ENCODE assay signal across 20 mouse cellular contexts in genomic region chr3:98410619-98411580, GRCm38 (mm10). TPM values are rescaled to one million over a fixed set of nuclear protein-coding genes. Genes with fewer than 3 reads are reported as not detected.
A peak's percentile ranks its signal among the peaks of the same experiment; 100 is the strongest.
DNase-seq lines count a peak whose midpoint lies in the region; ATAC-seq and TF ChIP-seq lines count a peak whose summit lies in the region.
"Not testable (repeated sequence)": the region's sequence is repeated elsewhere in the genome, so short reads cannot be mapped to it uniquely, and the experiment has no call there.
"Had no signal": no experiment of that assay in that cellular context is flagged by ENCODE, and none has a peak within 500 bp of the region (broad histone marks: within the 10 kb centered on the region; RNA-seq: fewer than 3 reads in every experiment).

No protein-coding gene starts in this region.

- not testable (repeated sequence) for H3K4me2 ChIP-seq in embryonic facial prominence, embryonic 15.5 days (replicated peaks); heart, embryonic 12.5 days; intestine, postnatal 0 days (replicated peaks; ENCODE audit: low read depth); limb, embryonic 15.5 days; stomach, embryonic 16.5 days (ENCODE audit: low read depth, low read length)

- not testable (repeated sequence) for H3K9me3 ChIP-seq in embryonic facial prominence, embryonic 15.5 days (replicated peaks); heart, embryonic 12.5 days (replicated peaks); intestine, postnatal 0 days (ENCODE audit: control insufficient read depth); limb, embryonic 15.5 days; stomach, embryonic 16.5 days (replicated peaks; ENCODE audit: control insufficient read depth, low read length)

- not testable (repeated sequence) for H3K4me3 ChIP-seq in embryonic facial prominence, embryonic 15.5 days (replicated peaks); heart, embryonic 12.5 days; intestine, postnatal 0 days (ENCODE audit: low read depth, low read length); limb, embryonic 15.5 days; stomach, embryonic 16.5 days (replicated peaks; ENCODE audit: low read length)

- H3K36me3 ChIP-seq in embryonic facial prominence, embryonic 15.5 days; heart, embryonic 12.5 days; intestine, postnatal 0 days (ENCODE audit: control insufficient read depth, insufficient read depth); limb, embryonic 15.5 days; stomach, embryonic 16.5 days (ENCODE audit: control insufficient read depth, insufficient read depth, low read length): not testable (repeated sequence)

- peak; percentile 64 for ATAC-seq in Patski
- ATAC-seq in embryonic facial prominence, embryonic 15.5 days (ENCODE audit: insufficient number of reproducible peaks, low FRiP score, low TSS enrichment, low read depth): peak; percentile 71; the same call in 1 of the 2 replicates
- ATAC-seq in heart, embryonic 12.5 days (ENCODE audit: insufficient number of reproducible peaks, low FRiP score): peak; percentile 82
- ATAC-seq in hematopoietic stem cell, adult 5-6 weeks (replicated peaks in 1 of 2; ENCODE audit: insufficient read depth in 1 of 2, low FRiP score in 2 of 2, low TSS enrichment in 1 of 2, low read depth in 1 of 2, poor library complexity in 2 of 2, severe bottlenecking in 2 of 2): peak; percentile 61 to 62
- peak; percentile 86 for ATAC-seq in intestine, postnatal 0 days
- peak; percentile 55; the same call in 1 of the 2 replicates for ATAC-seq in limb, embryonic 15.5 days (ENCODE audit: insufficient number of reproducible peaks, low FRiP score, low TSS enrichment, low read depth)
- ATAC-seq in stomach, embryonic 16.5 days (ENCODE audit: insufficient read depth, low FRiP score): peak; percentile 68

- not testable (repeated sequence) for H3K27me3 ChIP-seq in Patski; embryonic facial prominence, embryonic 15.5 days; heart, embryonic 12.5 days (replicated peaks); intestine, postnatal 0 days (replicated peaks; ENCODE audit: control insufficient read depth, insufficient read depth, low read length); limb, embryonic 15.5 days; stomach, embryonic 16.5 days (ENCODE audit: control insufficient read depth, insufficient read depth, low read length)

- DNase-seq in Patski (ENCODE audit: low read depth, low spot score): not testable (repeated sequence)
- DNase-seq in lung, postnatal 25 days (ENCODE audit: low spot score): peak; percentile 18

- not testable (repeated sequence) for H3K9ac ChIP-seq in embryonic facial prominence, embryonic 15.5 days; heart, embryonic 12.5 days; intestine, postnatal 0 days (ENCODE audit: low read depth, low read length); limb, embryonic 15.5 days; stomach, embryonic 16.5 days (ENCODE audit: low read length)

- H3K4me1 ChIP-seq in embryonic facial prominence, embryonic 15.5 days; intestine, postnatal 0 days (replicated peaks; ENCODE audit: control insufficient read depth, insufficient read depth, low read length); limb, embryonic 15.5 days; stomach, embryonic 16.5 days (ENCODE audit: control insufficient read depth, insufficient read depth, low read length): not testable (repeated sequence)
- H3K4me1 ChIP-seq in heart, embryonic 12.5 days (replicated peaks): peaks cover 50% of the 10 kb centered on the region

- H3K27ac ChIP-seq in embryonic facial prominence, embryonic 15.5 days (replicated peaks); intestine, postnatal 0 days (ENCODE audit: low read depth, low read length); limb, embryonic 15.5 days; stomach, embryonic 16.5 days (ENCODE audit: low read length): not testable (repeated sequence)
- H3K27ac ChIP-seq in heart, embryonic 12.5 days (ENCODE audit: poor library complexity, severe bottlenecking): peak overlapping the region; percentile 77

- not testable (repeated sequence) for TF ChIP-seq CTCF in Patski (IDR thresholded peaks at IDR 0.05); intestine, postnatal 0 days (IDR thresholded peaks at IDR 0.05; ENCODE audit: low read depth)

- in situ Hi-C loops in Patski (cut with MboI; ENCODE audit: low pct_unique_long_range_greater_than_20kb): loop anchor here (10.0 kb wide), 1 partner anchor 366 kb away; no protein-coding TSS in a partner anchor

- POLR2A ChIA-PET in Patski (lab: Charles Lee): not testable (repeated sequence)

- WGBS in embryonic facial prominence, embryonic 15.5 days: 89% methylated on average over 17 of the region's 27 CpGs
- WGBS in heart, embryonic 12.5 days: 54% methylated on average over 17 of the region's 27 CpGs
- whole genome bisulfite sequencing in intestine, postnatal 0 days: 75% methylated on average over 16 of the region's 27 CpGs
- WGBS in limb, embryonic 15.5 days: 92% methylated on average over 17 of the region's 27 CpGs
- WGBS in stomach, embryonic 16.5 days: 89% methylated on average over 16 of the region's 27 CpGs

- CTCF ChIA-PET in Patski (lab: Charles Lee): not testable (repeated sequence)

RNA-seq across cellular contexts. Expression of gene Zfp697, which starts 28.6 kb away (rescaled TPM):
- polyA plus RNA-seq in Patski (2021): 21.4 TPM
- polyA plus RNA-seq in embryonic facial prominence, embryonic 15.5 days (2015; fragmentation: Nextera tagmentation; extraction: Ambion mirVana): 5.6 and 6.0 TPM in 2 replicates
- 8.0 and 8.3 TPM in 2 replicates for polyA plus RNA-seq in heart, embryonic 12.5 days (2016; fragmentation: Nextera tagmentation; extraction: Ambion mirVana)
- total RNA-seq in hematopoietic stem cell, adult 5-6 weeks (2017): 1.3 and 1.9 TPM in 2 replicates
- polyA plus RNA-seq in intestine, postnatal 0 days (2015; fragmentation: Nextera tagmentation; extraction: Ambion mirVana): 6.2 and 6.6 TPM in 2 replicates
- polyA plus RNA-seq in limb, embryonic 15.5 days (2015; fragmentation: Nextera tagmentation; extraction: Ambion mirVana): 5.2 and 6.2 TPM in 2 replicates
- 4.7 and 5.4 TPM in 2 replicates for polyA plus RNA-seq in stomach, embryonic 16.5 days (2015; fragmentation: Nextera tagmentation; extraction: Ambion mirVana)
- total RNA-seq: CH12.LX had no signal

RNA-seq across cellular contexts. Expression of gene Gm4450, which starts 46.0 kb away (rescaled TPM):
- polyA plus RNA-seq in Patski (2021): 0.30 TPM
- not detected in 2 replicates for polyA plus RNA-seq in embryonic facial prominence, embryonic 15.5 days (2015; fragmentation: Nextera tagmentation; extraction: Ambion mirVana)
- polyA plus RNA-seq in heart, embryonic 12.5 days (2016; fragmentation: Nextera tagmentation; extraction: Ambion mirVana): not detected in 2 replicates
- not detected in 2 replicates for total RNA-seq in hematopoietic stem cell, adult 5-6 weeks (2017)
- not detected in 2 replicates for polyA plus RNA-seq in intestine, postnatal 0 days (2015; fragmentation: Nextera tagmentation; extraction: Ambion mirVana)
- not detected in 2 replicates for polyA plus RNA-seq in limb, embryonic 15.5 days (2015; fragmentation: Nextera tagmentation; extraction: Ambion mirVana)
- 0.08 TPM in 1 of 2 replicates, not detected in the other for polyA plus RNA-seq in stomach, embryonic 16.5 days (2015; fragmentation: Nextera tagmentation; extraction: Ambion mirVana)
- total RNA-seq: adrenal gland, adult 18-20 months; CH12.LX; gastrocnemius, postnatal 10 days; left cerebral cortex, adult 18-20 months; left cerebral cortex, postnatal 36 days had no signal
- polyA plus RNA-seq: cortical plate, adult 2 months; embryonic facial prominence, embryonic 11.5 days; forebrain, embryonic 14.5 days; hindbrain, embryonic 12.5 days; liver, embryonic 11.5 days; lung, adult 2 months; stomach, embryonic 15.5 days had no signal
